Mouse (Mus musculus) gastrocnemius, adult 2 months (tissue): Measurements from ENCODE around the gene Mapk1ip1l. TPM values are rescaled to one million over a fixed set of nuclear protein-coding genes. Genes with fewer than 3 reads are reported as not detected.

Experiments
- DNase-seq: peaks from one replicate; pipeline ENCODE4 v3.0.0; 2022
- H3K27ac ChIP-seq: fragments of 200-600 bp; 2 replicates; pipeline ENCODE4 v1.8.1; 2022; ENCODE audit warnings: mild to moderate bottlenecking
- H3K4me3 ChIP-seq: fragments of 200-600 bp; 2 replicates; pipeline ENCODE4 v1.8.1; 2022; ENCODE audit warnings: mild to moderate bottlenecking, moderate library complexity
- CTCF ChIP-seq: fragments of 200-600 bp; IDR thresholded peaks from 2 replicates; pipeline ENCODE4 v1.8.1; 2022; ENCODE audit warnings: antibody characterized with exemption, mild to moderate bottlenecking, moderate library complexity
- intact Hi-C: fragments of 180-260 bp; cut with DNase I; formaldehyde crosslinking; loops from one replicate; pipeline ENCODE4 v1.15.1; 2025
- total RNA-seq, 2 experiments: library from RNA; stranded (reverse); gene quantifications; 2 replicates each; pipeline ENCODE4 v1.2.3; 2021

Gene Mapk1ip1l
- total RNA-seq, 2 experiments from 2014 or later, result 27.8 to 28.1 TPM

DNA sequence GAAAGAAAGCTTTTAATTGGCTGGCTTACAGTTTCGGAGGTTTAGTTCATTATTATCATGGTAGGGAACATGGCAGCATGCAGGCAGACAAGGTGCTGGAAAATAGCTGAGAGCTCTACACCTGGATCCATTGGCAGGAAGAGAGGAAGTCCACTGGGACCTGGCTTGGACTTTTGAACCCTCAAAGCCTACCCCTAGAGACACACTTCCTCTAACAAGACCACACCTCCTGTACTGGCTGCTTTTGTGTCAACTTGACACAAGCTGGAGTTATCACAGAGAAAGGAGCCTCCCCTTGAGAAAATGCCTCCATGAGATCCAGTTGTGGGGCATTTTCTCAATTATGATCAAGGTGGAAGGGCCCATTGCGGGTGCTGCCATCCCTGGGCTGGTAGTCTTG is 12.8 kb upstream of the Mapk1ip1l start:
- Histone ChIP-seq H3K4me3 (no peak overlapping the region), H3K27ac (no peak overlapping the region)
- no peak for TF ChIP-seq CTCF
- intact Hi-C loops, result no loop called here
- no peak for DNase-seq

DNA sequence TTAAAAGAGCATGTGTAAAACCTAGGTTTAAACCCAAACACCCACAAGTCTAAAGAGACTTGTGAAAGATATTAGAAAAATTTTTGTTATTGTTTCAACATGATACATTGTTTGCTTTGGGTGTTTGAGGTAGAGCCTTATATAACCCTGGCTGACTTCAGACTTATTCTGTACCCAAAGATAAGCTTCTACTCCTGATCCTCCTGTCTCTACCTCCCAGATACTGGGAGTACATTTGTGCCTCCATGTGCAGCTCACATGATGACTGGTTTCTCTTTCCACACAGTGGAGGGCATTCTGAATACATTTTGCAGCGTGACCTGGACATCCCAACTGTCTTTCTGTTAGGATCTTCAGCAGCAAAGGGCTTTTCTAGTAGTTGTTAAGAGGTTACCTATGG is 11.9 kb upstream of the Mapk1ip1l start:
- Histone ChIP-seq H3K27ac (no peak overlapping the region), H3K4me3 (no peak overlapping the region)
- no peak for TF ChIP-seq CTCF
- intact Hi-C loops, result no loop called here
- DNase-seq, result no peak

DNA sequence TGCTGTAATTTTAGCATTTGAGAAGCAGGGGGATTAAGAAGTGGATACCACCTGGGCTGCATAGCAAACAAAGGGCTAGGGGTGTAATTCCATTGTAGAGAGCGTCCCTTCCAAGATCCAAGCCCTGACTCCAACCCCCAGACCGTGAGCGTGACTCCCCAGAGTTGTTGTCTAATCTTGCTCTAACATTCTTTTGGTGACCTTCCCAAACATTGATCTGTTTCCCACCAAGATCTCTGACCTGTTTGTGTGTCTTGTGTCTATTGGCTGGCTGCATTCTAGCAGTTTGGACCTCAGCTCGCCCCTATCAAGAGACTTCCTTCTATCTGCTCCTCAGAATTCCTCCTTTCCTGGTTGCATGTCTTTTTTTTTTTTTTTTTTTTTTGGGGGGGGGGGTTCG is 11.0 kb upstream of the Mapk1ip1l start:
- Histone ChIP-seq H3K4me3 (no peak overlapping the region), H3K27ac (no peak overlapping the region)
- DNase-seq, result no peak
- intact Hi-C loops, result no loop called here
- TF ChIP-seq CTCF, result no peak

DNA sequence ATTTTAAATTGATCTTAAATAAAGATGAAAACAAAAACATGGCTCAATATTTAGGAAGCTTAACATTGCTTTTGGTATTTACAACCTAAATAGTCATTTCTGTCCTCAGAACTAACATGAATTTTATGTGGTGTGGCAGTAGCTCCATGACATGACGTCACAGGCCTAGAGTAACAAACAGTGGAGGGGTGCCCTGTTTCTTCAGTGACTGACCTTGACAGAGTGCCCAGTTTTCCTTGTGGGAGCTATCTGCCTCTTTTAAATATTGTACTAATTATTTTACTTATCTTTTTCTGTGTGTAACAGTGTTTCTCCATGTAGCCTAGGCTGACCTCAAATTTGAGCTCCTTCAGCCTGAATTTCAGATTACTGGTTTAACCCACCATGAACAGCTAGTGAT is 6.3 kb upstream of the Mapk1ip1l start:
- H3K27ac ChIP-seq, result no peak overlapping the region
- H3K4me3 ChIP-seq, result no peak overlapping the region
- TF ChIP-seq CTCF, result no peak
- no peak for DNase-seq
- intact Hi-C loops, result no loop called here

DNA sequence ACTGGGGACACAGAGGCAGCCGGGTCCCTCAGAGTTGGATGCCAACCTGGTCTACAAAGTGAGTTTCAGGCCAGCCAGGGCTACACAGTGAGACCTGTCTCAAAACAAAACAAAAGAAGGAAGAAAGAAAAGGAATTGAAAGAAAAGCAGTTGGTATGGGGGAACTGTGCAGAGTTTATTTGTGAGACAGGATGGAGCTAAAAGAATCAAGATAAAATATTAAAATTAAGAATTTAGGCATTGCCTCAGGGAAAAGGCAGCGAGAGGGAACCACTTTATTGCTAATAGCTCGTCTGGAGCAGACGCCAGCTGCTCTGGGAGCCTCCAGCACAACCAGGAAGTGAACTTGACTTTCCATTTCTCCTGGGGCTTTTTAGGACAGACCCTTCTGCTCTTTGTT is 3.9 kb upstream of the Mapk1ip1l start:
- intact Hi-C loops, result no loop called here
- Histone ChIP-seq H3K4me3 (no peak overlapping the region), H3K27ac (no peak overlapping the region)
- DNase-seq, result no peak
- no peak for TF ChIP-seq CTCF

DNA sequence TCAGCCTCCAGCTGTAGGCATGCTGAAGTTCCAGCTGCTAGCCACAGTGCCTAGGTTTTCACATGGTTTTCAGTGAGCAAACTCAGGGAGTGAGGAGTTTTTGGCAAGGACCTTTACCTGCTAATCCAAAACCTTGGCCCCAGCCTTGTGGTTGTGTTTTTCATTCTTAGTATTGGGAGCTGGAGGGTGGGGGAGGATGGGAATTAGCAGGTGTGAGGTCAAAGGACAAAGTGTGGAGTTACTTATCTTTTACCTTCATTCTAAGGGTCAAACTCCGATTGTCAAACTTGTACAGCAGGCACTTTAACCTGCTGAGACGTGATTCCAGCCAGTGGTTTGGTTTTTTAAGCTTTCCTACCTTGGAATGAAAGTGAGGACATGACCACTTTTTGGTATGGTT is 1.8 kb upstream of the Mapk1ip1l start:
- intact Hi-C loops, result loop anchor here (5.0 kb wide), 1 partner anchor 101 kb away; no protein-coding TSS in a partner anchor
- H3K4me3 ChIP-seq, result no peak overlapping the region
- no peak for DNase-seq
- TF ChIP-seq CTCF, result no peak
- no peak overlapping the region for H3K27ac ChIP-seq

DNA sequence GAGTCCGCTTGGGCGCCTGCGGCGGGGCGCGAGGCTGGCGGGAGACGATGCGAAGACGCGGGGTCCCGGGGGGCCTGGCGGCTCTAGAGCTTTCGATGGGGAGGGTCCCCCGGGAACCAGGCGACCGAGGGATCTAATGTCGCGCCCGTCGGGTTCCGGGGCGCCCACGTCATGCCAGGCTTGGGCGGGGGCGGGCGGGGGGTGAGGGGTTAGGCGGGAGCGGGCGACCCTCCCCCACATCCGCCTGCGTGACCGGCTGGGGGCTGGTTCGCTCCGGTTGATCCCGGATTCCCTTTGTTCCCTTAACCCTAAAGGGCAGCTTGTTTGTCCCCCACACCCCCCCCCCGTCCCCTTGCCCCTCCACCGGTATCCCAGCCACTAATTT is 334 bp downstream of the Mapk1ip1l start:
- Histone ChIP-seq H3K27ac (peak overlapping the region; percentile 98), H3K4me3 (peak overlapping the region; percentile 100)
- intact Hi-C loops, result loop anchor here (5.0 kb wide), 1 partner anchor 99 kb away; no protein-coding TSS in a partner anchor
- TF ChIP-seq CTCF, result no peak
- no peak for DNase-seq

DNA sequence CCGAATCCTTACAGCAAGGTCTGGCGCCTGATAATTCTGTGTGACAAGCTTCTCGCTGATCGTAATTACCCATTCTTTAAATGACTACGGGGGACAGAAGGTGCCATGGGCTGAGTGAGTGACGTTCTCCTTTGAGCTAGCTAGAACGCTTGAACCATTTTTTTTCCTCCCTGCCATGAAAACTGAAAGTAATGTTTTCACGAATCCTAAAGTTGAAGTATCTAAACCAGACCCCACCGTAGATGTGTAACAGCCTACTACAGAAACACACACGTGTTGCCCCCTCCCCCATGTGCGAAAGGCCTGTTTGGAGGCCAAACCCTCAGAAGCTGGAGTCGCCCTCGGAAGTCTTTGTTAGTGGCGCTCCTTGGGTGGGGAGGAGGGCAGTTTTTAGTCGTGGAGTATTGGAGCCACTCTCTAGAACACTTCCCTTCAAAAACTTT is 774 bp downstream of the Mapk1ip1l start:
- intact Hi-C loops, result loop anchor here (5.0 kb wide), 1 partner anchor 98 kb away; no protein-coding TSS in a partner anchor
- peak overlapping the region; percentile 100 for H3K4me3 ChIP-seq
- peak; percentile 30 for DNase-seq
- no peak for TF ChIP-seq CTCF
- H3K27ac ChIP-seq, result peak overlapping the region; percentile 98

DNA sequence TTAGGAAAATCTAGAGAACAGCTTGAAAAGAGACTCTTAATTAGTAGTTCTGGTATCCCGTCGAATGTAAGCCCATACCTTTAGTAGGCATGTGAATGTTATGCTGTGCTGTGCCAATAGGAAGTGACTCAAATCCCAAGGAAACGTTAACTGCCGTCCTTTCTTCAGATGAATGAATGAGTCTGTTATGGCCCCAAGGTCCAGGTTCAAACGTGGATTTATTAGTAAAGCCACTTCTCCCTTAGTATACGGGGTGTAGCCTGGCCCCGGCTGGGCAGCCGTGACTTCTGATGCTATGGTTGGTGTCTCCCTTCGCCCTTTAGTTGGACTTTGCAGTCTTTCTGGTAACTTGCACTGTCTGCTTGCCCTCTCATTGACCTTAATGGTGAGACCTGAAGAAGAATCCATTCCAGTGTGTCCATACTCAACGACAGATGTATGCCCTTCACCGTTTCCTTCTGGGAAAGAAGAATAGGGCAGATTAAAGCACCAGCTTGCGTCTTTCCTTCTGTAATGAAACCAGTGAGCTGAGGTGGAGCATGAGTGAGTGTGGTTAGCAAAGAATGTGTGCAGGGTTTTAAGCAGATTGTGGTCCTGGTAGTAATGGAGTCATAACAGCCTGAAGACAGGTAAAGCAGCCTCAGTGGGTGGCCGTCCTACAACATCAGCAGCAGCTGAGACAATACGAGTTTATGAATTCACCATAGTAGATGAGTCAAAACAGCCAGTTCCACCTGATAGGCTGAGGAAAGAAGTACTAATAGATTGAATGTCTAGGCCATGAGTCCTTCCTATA is 5.0 kb downstream of the Mapk1ip1l start:
- DNase-seq, result no peak
- intact Hi-C loops, result no loop called here
- no peak overlapping the region for H3K27ac ChIP-seq
- TF ChIP-seq CTCF, result no peak
- H3K4me3 ChIP-seq, result no peak overlapping the region

DNA sequence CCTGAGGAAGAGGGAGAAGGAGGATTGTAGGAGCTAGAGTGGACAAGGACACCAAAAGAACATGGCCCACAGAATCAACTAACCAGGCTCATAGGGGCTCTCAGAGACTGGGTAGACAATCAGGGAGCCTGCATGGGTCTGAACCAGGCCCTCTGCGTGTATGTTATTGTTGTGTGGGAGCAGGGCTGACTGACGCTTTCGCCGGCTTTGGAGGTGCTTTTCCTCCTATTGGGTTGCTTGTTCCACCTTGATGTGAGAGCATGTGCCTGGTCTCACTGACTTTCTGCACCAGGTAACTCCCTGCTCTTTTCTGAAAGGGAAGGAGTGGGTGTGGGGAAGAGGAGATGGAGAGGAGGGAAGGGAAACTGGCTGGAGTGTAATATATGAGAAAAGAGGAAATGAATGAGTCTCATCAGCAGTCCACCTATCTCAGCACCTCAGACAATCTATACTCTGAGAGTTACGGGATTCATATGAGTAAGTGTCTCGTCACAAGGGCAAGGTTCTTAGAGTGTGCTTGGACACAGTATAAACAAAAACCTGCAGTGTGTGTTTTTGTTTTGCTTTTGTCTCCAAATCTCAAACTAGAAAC is 6.8 kb downstream of the Mapk1ip1l start:
- TF ChIP-seq CTCF, result no peak
- intact Hi-C loops, result no loop called here
- DNase-seq, result no peak
- Histone ChIP-seq H3K27ac (no peak overlapping the region), H3K4me3 (no peak overlapping the region)

DNA sequence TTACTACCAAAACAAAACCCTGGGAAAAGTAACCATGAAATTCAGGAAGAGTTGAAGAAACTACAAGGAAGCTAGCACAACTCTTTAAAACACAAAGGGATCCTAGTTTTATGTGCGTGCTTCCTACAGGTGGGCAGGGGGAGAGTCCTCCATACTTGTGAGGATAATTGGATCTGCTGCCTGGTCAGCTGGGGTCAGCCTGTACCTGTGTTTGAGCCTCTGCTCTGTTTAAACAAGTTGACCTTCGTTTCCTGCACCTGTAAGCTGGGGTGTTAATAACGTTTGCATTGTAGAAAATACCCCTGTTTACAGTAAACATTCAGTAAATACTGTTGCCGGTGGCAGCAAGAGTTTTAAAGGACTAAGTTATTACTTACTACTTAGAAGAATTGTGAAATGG is 7.9 kb downstream of the Mapk1ip1l start:
- DNase-seq, result no peak
- H3K4me3 ChIP-seq, result no peak overlapping the region
- TF ChIP-seq CTCF, result no peak
- H3K27ac ChIP-seq, result no peak overlapping the region
- intact Hi-C loops, result no loop called here

DNA sequence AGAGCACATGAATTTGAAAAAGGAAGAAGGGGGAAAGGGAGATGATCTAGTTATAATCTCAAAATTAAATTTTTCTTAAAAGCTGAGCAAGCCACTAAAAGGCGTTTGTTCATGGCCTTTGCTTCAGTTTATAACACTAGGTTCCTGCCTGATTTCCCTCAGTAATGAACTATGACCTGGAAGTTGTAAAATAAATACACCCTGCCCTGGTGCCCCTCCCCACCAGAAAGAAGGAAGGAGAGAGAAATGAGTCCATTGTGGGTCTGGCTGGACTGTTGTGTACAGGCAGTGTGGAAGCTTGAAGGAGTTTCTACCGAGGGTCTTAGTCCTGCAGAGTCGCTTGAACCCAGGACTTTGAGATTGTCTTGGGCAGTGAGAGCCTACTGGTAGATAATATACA is 9.6 kb downstream of the Mapk1ip1l start:
- intact Hi-C loops, result no loop called here
- no peak for DNase-seq
- Histone ChIP-seq H3K4me3 (no peak overlapping the region), H3K27ac (no peak overlapping the region)
- no peak for TF ChIP-seq CTCF

DNA sequence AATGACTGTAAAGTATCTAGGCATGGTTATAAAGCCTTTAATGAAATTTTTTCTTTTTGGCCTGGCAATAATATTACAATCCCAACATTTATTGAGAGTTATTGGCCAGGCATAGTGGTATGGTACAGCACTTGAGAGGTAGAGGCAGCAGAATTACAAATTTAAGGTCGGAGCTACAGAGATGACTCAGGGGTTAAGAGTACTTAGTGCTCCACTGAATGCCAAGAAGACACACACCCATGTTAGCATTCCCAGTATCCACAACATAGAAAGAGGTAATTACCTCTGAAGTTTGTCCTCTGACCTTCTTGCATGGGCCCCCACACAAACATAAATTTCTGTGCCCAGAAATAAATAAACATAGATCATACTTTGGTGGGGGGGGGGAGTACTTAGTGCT is 11.0 kb downstream of the Mapk1ip1l start:
- DNase-seq, result no peak
- no peak for TF ChIP-seq CTCF
- intact Hi-C loops, result no loop called here
- no peak overlapping the region for H3K27ac ChIP-seq
- H3K4me3 ChIP-seq, result no peak overlapping the region
